Mouse (Mus musculus) hematopoietic stem cell, adult 5-6 weeks (primary cell): ENCODE results near the gene Fshr. TPM values are rescaled to one million over a fixed set of nuclear protein-coding genes. Genes with fewer than 3 reads are reported as not detected.

ENCODE experiments used
- ATAC-seq, 2 experiments: fragments of 125-278 bp in 1 of 2; replicated peaks in 1 of 2; 2 replicates each; pipeline ENCODE4 v1.8.0; 2016 to 2017; ENCODE audit warnings: inconsistent platforms in 2 of 2, mild to moderate bottlenecking in 2 of 2, moderate number of reproducible peaks in 2 of 2, low read depth in 1 of 2, moderate TSS enrichment in 1 of 2; ENCODE audit not compliant: low FRiP score in 2 of 2, poor library complexity in 2 of 2, severe bottlenecking in 2 of 2, insufficient read depth in 1 of 2, low TSS enrichment in 1 of 2
- total RNA-seq: library from RNA; stranded (forward); fragments of 172-1452, 232-1000 nt; gene quantifications from 2 replicates; pipeline ENCODE4 v1.2.3, GENCODE M21; 2017

Gene Fshr
- total RNA-seq, 1 experiment from 2014 or later = not detected

DNA sequence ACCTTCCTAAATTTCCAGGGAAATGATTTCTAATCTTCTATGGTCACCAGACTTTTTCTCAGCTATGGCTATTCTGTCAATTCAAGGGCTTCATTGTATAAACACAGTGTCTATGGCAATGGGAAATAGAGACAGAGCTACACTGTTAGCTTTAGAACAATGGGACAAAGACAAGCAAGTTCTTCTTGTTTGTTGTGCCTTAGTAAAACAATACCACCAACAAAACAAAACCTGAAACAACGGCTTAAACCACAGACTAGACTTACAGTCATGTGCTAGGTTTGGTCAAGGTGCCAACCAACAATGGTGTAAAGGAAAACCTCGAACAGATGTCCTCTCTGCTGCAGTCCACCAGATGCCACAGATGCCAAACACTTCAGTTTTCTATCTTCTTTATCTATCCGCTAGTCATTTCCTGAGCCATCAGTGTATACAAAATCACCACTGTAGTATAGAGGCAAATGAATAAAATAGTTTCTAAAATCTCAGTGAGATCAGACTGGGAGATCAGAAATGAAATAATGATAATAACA lies 149.4 kb downstream of the Fshr start:
- peak; percentile 61 to 84 for ATAC-seq

DNA sequence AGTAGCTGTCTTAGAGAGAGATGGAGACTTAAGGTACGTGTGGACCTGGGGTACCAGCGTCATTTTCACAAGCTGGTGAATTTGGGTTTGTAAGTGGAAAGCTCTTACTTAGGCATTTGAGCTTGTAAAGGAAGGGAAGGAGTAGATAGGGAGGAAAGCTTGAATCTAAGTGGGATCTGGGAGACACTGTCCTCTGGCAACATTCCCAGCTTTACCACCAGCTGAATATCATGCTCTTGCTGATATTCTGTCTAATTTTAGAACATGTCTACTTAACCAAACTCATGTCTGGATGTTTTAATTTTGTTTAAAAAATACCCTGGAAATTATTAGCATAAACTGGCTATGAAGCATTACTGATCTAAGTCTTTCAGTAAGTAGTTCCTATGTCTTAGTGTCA lies 151.4 kb downstream of the Fshr start:
- ATAC-seq = no peak

DNA sequence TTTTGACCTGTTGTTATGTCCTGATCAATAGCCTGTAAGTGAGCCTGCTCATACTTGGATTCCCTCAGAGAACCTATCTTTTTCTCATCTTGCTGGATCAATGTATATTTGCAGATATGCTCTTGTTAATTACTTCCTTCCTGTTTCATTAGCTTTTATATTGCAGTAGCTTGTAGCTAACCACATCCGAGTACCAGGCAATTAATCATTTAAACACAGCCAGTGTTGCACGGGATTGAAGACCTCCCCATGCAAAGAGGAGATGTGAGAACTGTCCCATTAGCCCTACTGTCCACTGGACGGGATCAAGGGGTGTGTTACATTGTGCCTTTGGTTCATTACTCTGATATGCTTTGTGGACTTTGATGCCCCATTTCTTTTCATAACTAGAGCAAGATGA lies 154.5 kb downstream of the Fshr start:
- ATAC-seq = peak; percentile 81 to 85

DNA sequence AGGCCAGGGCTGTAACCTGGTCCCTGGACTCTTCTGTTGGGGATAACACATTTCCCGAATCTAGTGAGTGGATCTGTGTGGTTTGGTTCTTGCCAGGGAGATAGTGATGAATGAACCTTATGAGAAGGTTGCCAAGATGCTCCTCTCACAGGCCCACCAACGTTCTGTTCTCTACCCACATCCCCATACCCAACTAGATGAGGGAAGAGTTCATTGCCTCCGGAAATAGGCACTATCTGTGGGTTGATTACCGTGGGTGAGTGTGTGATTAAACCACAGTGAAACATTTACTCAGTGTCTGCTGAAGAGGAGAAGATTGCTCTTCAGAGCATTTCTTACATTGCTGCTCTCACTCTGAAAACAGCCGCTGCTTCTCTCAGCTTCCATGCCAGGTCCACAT lies 163.8 kb downstream of the Fshr start:
- no peak for ATAC-seq

DNA sequence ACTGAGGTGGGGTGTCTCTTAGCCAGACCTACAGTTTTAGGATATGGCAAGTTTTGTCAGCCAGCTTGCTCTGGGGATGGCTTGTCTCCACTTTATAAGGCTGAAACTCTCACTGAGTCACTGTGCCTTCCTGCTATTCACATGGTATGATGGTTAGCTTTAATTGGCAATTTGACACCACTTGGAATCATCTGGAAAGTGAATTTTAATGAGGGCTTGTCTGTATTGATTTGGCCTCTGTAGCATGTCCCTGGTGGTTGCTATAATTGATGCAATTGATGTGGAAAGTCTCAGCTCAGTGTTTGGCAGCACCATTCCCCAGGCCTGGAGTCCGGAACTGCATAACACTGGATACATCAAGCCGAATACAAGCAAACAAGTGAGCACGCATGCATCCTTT lies 164.4 kb downstream of the Fshr start:
- no peak for ATAC-seq

DNA sequence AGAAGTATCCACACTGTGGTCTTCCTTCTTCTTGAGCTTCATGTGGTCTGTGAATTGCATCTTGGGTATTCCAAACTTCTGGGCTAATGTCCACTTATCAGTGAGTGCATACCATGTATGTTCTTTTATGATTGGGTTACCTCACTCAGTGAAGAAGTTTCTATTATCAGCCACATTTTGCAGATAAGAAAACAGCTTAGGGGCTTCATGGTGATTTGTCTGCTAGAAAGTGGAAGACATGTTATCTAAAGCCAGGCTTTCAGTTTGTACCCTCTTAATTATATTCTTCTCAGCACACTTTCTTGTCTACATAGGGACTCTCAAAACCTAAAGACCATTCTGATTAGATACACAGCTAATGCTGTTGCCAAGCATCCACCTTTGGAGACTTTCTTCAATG lies 165.8 kb downstream of the Fshr start:
- no peak for ATAC-seq

DNA sequence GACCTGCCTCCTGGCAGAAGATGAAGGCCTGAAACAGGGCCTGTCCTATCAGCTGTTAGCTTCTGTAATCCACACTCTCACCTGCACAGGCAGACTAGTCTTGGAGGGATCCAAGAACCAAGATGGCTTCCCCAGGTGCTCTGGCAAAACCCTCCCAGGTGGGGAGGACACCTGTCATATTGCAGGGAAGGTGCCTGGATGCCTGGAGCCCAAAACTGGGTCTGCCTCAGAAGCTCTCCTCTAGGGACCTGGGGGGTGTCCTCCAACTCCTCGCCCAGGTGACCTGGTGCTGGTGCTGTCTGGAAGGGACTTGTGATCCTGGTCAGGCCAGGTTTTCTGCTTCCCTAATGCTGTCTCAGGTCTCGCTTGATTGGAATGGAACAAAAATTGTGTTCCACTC lies 167.5 kb downstream of the Fshr start:
- ATAC-seq = no peak

DNA sequence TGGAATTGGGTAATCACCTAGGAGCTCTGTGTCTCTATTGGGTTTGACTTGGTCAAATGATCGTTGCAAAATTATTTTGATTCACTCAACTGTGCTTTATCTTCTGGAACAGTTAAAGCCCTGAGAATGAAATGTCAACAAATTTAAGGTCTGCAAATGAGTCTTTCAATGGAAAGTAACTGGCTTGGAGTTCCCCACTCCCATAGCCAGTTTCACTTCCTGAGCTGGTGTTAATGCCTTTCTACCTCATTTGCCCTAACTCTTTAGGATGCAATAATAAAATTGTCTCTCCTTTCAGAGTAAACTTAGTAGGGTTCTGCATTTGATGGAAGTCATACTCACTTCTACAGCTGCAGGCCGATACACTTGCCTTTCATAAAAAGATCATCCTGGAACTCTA lies 181.0 kb downstream of the Fshr start:
- ATAC-seq = no peak

DNA sequence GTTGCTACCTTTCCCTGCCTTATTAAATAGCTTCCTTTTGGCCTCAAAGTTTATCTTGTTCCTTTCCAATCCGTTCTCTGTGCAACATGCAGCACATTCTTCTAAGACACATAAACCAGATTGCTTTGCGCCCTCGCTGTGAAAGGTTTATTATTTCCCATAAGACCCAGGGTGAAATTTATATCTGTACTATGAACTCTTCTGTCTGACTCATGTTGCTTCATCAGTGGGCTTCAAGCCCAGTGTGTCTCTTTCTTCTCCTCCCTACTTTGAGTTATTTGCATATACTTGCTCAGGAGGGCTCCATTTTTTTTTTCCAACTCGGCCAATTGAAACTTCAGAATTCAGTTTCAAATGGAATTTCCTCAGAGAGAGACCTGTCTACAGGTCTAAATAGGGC lies 183.5 kb downstream of the Fshr start:
- ATAC-seq = no peak

DNA sequence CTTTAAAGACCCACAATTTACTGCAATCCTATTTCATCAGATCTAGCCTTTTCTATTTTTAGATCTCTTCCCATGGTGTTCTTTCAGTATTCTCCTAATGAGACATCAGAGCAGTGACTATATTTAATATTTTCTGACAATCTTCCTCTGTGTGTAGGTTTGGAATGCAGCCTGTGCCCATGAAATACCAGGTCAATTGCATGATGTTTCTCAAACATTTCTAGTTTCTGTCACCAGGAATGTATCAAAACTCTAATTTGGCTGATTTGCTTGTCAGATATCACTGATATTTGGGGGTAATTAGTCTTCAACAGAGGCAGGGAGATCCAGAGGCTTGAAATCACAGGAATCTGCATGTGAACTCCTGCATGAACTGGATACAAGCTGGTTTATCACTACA lies 186.8 kb downstream of the Fshr start:
- ATAC-seq = no peak

DNA sequence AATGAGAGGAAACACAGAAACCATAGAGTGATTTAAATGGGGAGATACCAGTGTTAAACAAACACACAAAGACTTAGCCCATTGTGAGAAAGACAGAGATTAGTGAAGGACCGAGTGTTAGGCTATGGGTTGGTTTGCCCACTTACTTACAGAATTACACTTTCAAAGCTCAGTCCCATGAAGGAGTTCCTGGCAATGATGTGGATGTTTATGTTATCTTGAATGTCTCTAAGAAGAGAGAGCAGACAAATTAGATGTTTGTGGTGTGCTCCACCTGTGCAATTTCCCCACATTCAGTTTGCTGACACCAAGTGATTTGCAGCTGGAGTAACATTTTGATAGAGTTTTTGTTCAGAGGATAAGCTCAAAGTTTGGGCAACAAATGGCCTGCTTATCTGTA lies 191.4 kb downstream of the Fshr start:
- no peak for ATAC-seq

DNA sequence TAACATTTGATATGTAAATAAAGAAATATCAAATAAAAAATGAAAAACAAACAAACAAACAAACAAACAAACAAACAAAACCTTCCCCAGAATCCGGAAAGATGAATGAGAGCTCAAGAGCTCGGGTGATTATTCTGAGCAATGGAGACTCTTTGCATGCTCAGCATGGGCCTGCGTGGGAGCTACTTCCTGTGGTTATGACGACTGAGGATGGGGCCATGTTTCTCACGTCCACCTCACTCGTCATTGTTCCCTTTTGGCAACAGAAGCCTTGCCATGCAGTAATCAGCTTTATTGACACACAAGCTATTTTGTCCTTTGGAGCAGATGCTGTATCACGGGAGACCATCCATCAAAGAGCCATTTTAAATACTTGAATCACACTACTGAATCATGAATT lies 191.8 kb downstream of the Fshr start:
- no peak for ATAC-seq

DNA sequence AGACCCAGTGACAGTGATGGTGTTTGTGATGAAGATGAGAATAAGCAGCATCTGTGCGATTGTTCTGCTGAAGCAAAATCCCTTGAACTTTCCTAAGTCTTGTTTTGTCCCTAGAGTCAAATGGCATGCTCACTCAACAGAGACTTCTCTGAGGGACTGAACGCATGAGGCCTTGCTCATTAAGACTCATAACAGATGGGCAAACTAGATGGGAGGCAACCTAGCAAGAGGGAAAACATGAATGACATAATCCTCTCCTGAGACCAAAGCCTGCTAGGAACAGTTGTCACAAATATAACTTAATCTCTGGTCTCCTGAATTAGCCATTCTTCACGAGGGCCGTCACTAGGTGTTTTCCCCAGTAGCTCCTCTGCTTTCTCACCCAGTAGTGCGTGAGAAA lies 194.5 kb downstream of the Fshr start:
- ATAC-seq = no peak

DNA sequence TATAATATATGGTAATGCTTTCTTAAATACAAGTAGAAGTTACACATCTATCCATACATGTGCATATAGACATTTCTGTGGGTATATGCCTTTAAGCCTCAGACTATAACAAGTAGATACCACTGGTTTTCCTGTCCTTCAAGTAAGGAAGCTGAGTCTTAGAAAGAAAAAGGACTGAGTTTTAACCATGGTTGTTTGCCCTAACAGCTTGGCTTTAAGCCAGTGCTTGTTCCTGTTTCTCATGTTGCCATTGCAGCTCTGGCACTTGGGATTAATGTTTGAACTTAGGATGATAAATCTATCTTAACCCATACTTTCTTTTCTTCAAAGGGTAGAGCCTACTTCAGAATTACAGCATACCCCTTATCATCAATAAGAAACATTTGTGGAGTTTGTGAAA lies 200.6 kb downstream of the Fshr start:
- peak; percentile 49 to 58 for ATAC-seq

DNA sequence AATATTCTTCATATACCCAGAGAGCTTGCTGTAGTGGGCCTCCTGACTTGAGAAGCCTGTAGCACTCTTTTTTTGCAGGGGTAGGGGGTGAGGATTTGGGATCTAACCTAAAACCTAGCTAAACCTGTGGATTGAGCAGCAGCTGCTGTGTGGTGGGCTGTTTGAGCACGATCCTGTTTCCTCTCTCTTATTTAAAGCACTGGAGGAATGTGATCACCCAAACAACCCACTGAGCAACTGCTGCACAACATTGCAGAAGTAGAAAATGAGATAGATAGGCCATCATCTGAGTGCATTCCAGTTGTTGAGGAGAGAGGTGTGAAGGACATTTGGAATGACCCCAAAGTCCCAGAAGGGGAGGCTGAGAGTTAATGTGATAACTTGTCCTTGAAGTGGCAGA lies 202.2 kb downstream of the Fshr start:
- no peak for ATAC-seq

DNA sequence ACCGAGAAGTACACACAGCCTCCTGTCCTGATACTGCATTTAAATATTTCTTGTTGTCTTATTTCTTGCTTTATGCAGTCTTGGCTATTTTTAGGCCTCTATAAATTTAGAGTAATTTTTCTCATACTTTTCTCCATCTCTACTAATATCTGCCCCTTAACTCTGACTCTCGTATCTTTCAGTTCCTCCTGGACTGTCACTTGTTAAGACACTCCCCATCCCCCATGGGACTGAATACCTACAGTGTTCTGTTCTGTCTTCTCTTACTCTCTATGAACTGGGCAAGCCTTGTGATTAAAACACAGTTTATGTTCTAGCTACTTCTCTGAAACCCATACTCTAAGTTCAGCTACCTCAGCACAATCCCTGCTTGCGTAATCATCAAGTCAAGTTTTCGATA lies 209.2 kb downstream of the Fshr start:
- no peak for ATAC-seq

DNA sequence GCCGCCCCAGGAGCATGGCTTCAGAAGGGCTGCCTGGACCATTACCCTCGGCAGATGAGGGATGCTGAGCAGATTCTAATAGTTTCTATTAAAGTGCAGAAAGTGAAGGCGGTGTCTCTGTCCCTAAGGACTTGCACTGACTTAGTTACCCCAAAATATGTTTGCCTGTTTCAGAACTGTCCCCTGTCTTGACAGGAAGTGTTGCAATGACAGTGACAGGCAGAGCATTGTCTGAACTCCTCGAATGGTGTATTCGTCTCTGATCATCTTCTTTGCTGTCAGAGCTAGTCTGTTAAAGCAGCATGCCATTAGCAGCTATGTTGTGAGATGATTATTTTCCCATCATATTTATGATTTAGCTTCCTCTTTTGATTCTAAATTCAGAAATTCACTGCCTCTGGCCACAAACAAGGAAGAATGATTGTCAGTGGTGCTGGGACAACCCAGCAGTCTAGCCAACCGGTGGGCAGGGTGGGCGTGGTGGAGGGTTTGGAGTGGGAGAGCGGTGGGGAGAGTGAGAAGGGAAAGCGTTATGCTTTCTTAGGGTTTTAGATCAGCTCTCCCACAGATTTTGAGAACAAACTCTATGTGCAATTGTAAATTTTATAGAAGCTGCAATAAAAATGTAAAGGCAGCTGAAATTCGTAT lies 219.6 kb downstream of the Fshr start:
- peak; percentile 91 to 94 for ATAC-seq

DNA sequence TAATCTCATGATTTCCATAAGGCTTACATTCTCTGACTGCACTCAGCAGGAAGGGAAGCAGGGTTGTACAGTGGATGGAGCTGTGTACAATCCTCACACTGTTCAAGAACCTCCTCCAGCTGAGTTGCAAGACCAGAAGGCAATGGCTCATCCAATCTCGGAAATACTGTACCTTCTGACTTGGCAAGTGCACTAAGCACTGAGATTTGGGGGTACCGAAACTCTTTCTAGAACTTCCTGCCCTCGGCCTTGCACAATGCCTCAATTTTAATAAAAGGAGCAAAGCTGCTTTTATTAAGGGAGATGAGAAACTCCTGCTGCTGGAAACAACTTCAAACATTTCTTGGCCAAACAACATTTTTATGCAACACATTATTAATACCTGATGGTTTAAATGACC lies 225.9 kb downstream of the Fshr start:
- ATAC-seq = no peak

DNA sequence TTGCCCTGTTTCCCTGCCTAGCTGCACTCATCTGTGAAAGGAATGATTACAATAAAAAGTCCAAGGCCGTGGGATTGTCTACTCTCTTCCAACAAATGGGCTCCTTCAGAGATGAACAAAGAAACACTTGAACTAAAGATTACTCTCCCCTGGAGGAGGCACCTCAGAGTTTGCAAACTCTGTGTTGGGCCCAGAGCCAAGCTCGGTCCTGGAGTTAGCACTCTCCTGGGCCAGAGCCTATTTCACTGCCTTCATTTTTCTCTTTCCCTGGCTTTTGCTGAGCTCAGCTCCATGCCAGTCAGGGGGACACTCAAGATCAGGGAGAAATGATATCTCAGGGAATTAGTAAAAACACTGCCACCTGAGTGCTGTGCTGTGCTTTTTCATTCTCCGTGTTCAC lies 234.4 kb downstream of the Fshr start:
- no peak for ATAC-seq
